Mouse (Mus musculus): ENCODE data around the gene Hyls1. TPM values are rescaled to one million over a fixed set of nuclear protein-coding genes. Genes with fewer than 3 reads are reported as not detected.

The Hyls1 gene
- total and polyA plus RNA-seq, 3 experiments, result 15.4 to 18.9 (median 18.3) TPM

- Histone ChIP-seq H3K9ac (ENCODE audit: insufficient read depth, low read depth) (no peak overlapping the region), H3K4me3 (replicated peaks in 1 of 3; ENCODE audit: low read depth in 2 of 3, low read length in 2 of 3, poor library complexity in 1 of 3) (no peak overlapping the region), H3K36me3 (replicated peaks in 1 of 2; ENCODE audit: control insufficient read depth in 1 of 2, insufficient read depth in 1 of 2, low read length in 1 of 2) (no peaks in the 10 kb centered on the region), H3K4me2 (ENCODE audit: insufficient read depth, low read depth, poor library complexity, severe bottlenecking) (no peak overlapping the region), H3K27me3 (replicated peaks) (no peaks in the 10 kb centered on the region), H3K9me3 (replicated peaks; ENCODE audit: low read length) (no peaks in the 10 kb centered on the region), H3K27ac (ENCODE audit: insufficient read depth, low read depth) (no peak overlapping the region), H3K4me1 (ENCODE audit: control insufficient read depth in 1 of 2, insufficient read depth in 2 of 2) (peaks cover 6 to 33% of the 10 kb centered on the region in 2 experiments; a peak in 3 of 4 replicates), H3K79me2 (replicated peaks; ENCODE audit: control insufficient read depth, extremely low read depth, insufficient read depth, poor library complexity, severe bottlenecking) (no peaks in the 10 kb centered on the region)
- no peak for TF ChIP-seq ELF1 (IDR thresholded peaks at IDR 0.05; ENCODE audit: low read depth, low read length)
- TF ChIP-seq CTCF (conservative IDR thresholded peaks at IDR 0.05 in 1 of 2, IDR thresholded peaks at IDR 0.05 in 1 of 2; ENCODE audit: low read depth in 2 of 2, low read length in 2 of 2), result no peak
- TF ChIP-seq ETS1 (conservative IDR thresholded peaks at IDR 0.05; ENCODE audit: low read depth, low read length), result no peak
- no peak for TF ChIP-seq RCOR1 (conservative IDR thresholded peaks at IDR 0.05; ENCODE audit: low read depth, low read length)
- TF ChIP-seq MXI1 (IDR thresholded peaks at IDR 0.05; ENCODE audit: low read depth, low read length), result no peak
- no peak for DNase-seq (ENCODE audit: extremely low read depth)
- dilution Hi-C loops (cut with MboI; ENCODE audit: extremely low pct_ligation_motif_present, extremely low pct_unique_long_range_greater_than_20kb, low sequenced_read_pairs) (loop anchor here (25.0 kb wide), 1 partner anchor 249 kb away; no protein-coding TSS in a partner anchor), in situ Hi-C loops (cut with MboI; ENCODE audit: low pct_ligation_motif_present, low pct_unique_long_range_greater_than_20kb, low sequenced_read_pairs) (loop anchor here (25.0 kb wide), 1 partner anchor 499 kb away; no protein-coding TSS in a partner anchor)
Measured at GRCm38 (mm10) chr9:35535876-35536275, 34.3 kb downstream of the Hyls1 start.

- no peaks in the 10 kb centered on the region for H3K27me3 ChIP-seq (replicated peaks)
- no peak overlapping the region for H3K4me2 ChIP-seq (ENCODE audit: insufficient read depth, low read depth, poor library complexity, severe bottlenecking)
- H3K4me1 ChIP-seq (ENCODE audit: control insufficient read depth in 1 of 2, insufficient read depth in 2 of 2), result peaks cover 6 to 32% of the 10 kb centered on the region in 2 experiments; a peak in 3 of 4 replicates
- H3K79me2 ChIP-seq (replicated peaks; ENCODE audit: control insufficient read depth, extremely low read depth, insufficient read depth, poor library complexity, severe bottlenecking), result no peaks in the 10 kb centered on the region
- H3K9ac ChIP-seq (ENCODE audit: insufficient read depth, low read depth), result no peak overlapping the region
- dilution Hi-C loops (cut with MboI; ENCODE audit: extremely low pct_ligation_motif_present, extremely low pct_unique_long_range_greater_than_20kb, low sequenced_read_pairs), result loop anchor here (25.0 kb wide), 1 partner anchor 248 kb away; no protein-coding TSS in a partner anchor
- no peaks in the 10 kb centered on the region for H3K9me3 ChIP-seq (replicated peaks; ENCODE audit: low read length)
- H3K36me3 ChIP-seq (replicated peaks in 1 of 2; ENCODE audit: control insufficient read depth in 1 of 2, insufficient read depth in 1 of 2, low read length in 1 of 2), result no peaks in the 10 kb centered on the region
- TF ChIP-seq MYC (IDR thresholded peaks at IDR 0.05; ENCODE audit: low read depth, low read length) (no peak), CTCF (conservative IDR thresholded peaks at IDR 0.05 in 1 of 2, IDR thresholded peaks at IDR 0.05 in 1 of 2; ENCODE audit: low read depth in 2 of 2, low read length in 2 of 2) (peak; percentile 56 to 85), MAZ (IDR thresholded peaks at IDR 0.05; ENCODE audit: low read depth, low read length) (no peak), RAD21 (IDR thresholded peaks at IDR 0.05; ENCODE audit: low read depth, low read length) (peak; percentile 84), NELFE (IDR thresholded peaks at IDR 0.05; ENCODE audit: low read depth, low read length) (no peak), ELF1 (IDR thresholded peaks at IDR 0.05; ENCODE audit: low read depth, low read length) (no peak), ZKSCAN1 (IDR thresholded peaks at IDR 0.05; ENCODE audit: borderline replicate concordance, low read depth, low read length) (no peak), ZNF384 (IDR thresholded peaks at IDR 0.05; ENCODE audit: low read depth, low read length) (no peak), POLR2AphosphoS2 (IDR thresholded peaks at IDR 0.05; ENCODE audit: low read depth, low read length) (no peak), ZC3H11A (IDR thresholded peaks at IDR 0.05; ENCODE audit: low read depth, low read length) (peak; percentile 22), SMC3 (IDR thresholded peaks at IDR 0.05; ENCODE audit: low read depth, low read length) (peak; percentile 85), HCFC1 (IDR thresholded peaks at IDR 0.05; ENCODE audit: low read depth, low read length) (no peak), JUN (IDR thresholded peaks at IDR 0.05; ENCODE audit: insufficient read depth, low read depth, low read length) (no peak), TCF12 (IDR thresholded peaks at IDR 0.05; ENCODE audit: low read depth, low read length) (no peak)
- no peak overlapping the region for H3K4me3 ChIP-seq (replicated peaks in 1 of 3; ENCODE audit: low read depth in 2 of 3, low read length in 2 of 3, poor library complexity in 1 of 3)
- H3K27ac ChIP-seq (ENCODE audit: insufficient read depth, low read depth), result no peak overlapping the region
- DNase-seq (ENCODE audit: extremely low read depth), result peak; percentile 65
- in situ Hi-C loops (cut with MboI; ENCODE audit: low pct_ligation_motif_present, low pct_unique_long_range_greater_than_20kb, low sequenced_read_pairs), result loop anchor here (25.0 kb wide), 1 partner anchor 498 kb away; no protein-coding TSS in a partner anchor
Measured at GRCm38 (mm10) chr9:35535110-35535509, 35.1 kb downstream of the Hyls1 start.
